Mouse (Mus musculus) ES-E14 (cell line): ENCODE results near the gene Calcoco2.

ENCODE experiments used
- CHD2 ChIP-seq: IDR thresholded peaks from 2 replicates; pipeline ENCODE4 v1.6.1; 2014; ENCODE audit warnings: mild to moderate bottlenecking, low read depth, low read length, inconsistent platforms
- HCFC1 ChIP-seq: IDR thresholded peaks from 2 replicates; pipeline ENCODE4 v1.6.1; 2012; ENCODE audit warnings: low read length, inconsistent platforms, borderline replicate concordance; ENCODE audit not compliant: insufficient read depth
- MAFK ChIP-seq: IDR thresholded peaks from 2 replicates; pipeline ENCODE4 v1.6.1; 2014; ENCODE audit warnings: mild to moderate bottlenecking, low read depth, low read length, inconsistent platforms; ENCODE audit not compliant: insufficient read depth
- ZC3H11A ChIP-seq: IDR thresholded peaks from 2 replicates; pipeline ENCODE4 v1.6.1; 2012; ENCODE audit warnings: low read depth, mild to moderate bottlenecking, inconsistent platforms, low read length, borderline replicate concordance
- ZNF384 ChIP-seq: IDR thresholded peaks from 2 replicates; pipeline ENCODE4 v1.6.1; 2012; ENCODE audit warnings: low read depth, low read length, inconsistent platforms

DNA sequence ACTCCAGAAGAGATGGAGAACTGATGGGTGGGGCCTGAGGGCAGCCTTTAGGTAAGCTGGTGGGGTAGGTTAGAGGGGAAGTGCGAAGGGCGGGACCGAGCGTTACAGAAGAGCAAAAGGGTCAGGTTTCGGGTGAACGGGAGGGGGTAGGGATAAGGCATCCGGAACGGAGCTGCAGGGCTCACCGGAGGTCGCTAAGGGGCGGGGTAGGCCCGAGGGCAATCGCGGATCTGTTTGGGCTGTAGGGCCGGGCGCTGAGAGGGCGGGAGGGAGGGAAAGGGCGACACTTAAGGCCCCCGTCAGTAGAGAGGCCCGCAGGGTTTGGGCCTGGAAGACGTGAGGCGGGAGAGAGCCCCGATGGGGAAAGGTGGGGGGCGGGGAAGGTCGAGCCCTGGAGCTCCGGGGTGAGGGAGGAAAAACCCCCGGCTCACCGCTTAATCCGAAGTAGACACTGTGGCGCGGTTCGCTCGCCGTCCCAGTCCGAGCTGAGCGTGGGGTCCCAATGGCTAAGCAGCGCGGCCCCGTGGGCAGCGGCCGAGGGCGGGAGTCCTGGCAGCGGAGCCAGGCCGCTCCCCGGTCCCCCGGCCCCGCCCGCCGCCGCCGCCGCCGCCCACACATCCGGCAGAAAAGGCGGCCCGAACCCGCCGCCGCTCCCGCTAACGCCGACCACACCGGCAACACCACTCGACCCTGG is 47.1 kb downstream of the Calcoco2 start:
- no peak for TF ChIP-seq ZNF384
- TF ChIP-seq ZC3H11A: no peak
- no peak for TF ChIP-seq MAFK
- TF ChIP-seq HCFC1: no peak
- no peak for TF ChIP-seq CHD2
